Mouse (Mus musculus) liver, embryonic 14.5 days (tissue): ENCODE data around the gene Gstm1.

Source experiments
- CTCF ChIP-seq: IDR thresholded peaks from 2 replicates; pipeline ENCODE4 v1.5.1; 2016; ENCODE audit warnings: antibody characterized with exemption, low read depth, control low read depth
- EP300 ChIP-seq: IDR thresholded peaks from 2 replicates; pipeline ENCODE4 v1.6.1; 2016; ENCODE audit warnings: antibody characterized with exemption, low read depth

DNA sequence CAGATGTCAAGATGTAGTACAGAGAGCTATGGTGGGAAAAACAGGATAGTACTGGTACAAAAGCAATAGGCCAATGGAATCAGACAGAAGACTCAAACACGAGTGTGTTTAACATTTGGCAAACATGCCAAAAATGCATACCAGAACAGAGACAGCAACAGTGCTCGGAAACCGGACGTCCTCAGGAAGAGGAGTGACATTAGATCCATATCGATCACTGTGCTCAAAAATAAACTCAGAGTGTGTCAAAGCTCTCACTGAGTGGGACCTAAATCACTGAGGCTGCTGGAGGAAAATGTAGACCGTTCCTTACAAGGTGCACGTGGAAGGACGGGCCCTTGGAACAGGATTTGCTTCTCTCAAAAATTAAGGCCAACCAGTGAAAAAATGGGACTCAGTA is 15.8 kb downstream of the Gstm1 start:
- TF ChIP-seq CTCF = no peak
- no peak for TF ChIP-seq EP300
